Mouse (Mus musculus): ENCODE results near the gene Speer4e. TPM values are rescaled to one million over a fixed set of nuclear protein-coding genes. Genes with fewer than 3 reads are reported as not detected.
"Not testable (repeated sequence)": the region's sequence is repeated elsewhere in the genome, so short reads cannot be mapped to it uniquely, and the experiment has no call there.

The Speer4e gene
- total RNA-seq (2021): not detected

- not testable (repeated sequence) for DNase-seq
Measured at GRCm38 (mm10) chr5:14938329-14938728, at the start of gene Speer4e. Gene Speer4e (minus strand): TSS chr5:14938429.

- not testable (repeated sequence) for DNase-seq
Measured at GRCm38 (mm10) chr5:14986649-14987387, 48.6 kb upstream of the Speer4e start.

GRCm38 (mm10) chr5:14978835-14979234, 40.6 kb upstream of the Speer4e start, which contains the start of gene Gm10354:
Gene Gm10354 (minus strand): TSS chr5:14978935.
- DNase-seq: not testable (repeated sequence)

- not testable (repeated sequence) for DNase-seq
Measured at GRCm38 (mm10) chr5:14977368-14977767, 39.1 kb upstream of the Speer4e start.

GRCm38 (mm10) chr5:14975294-14975693, 37.1 kb upstream of the Speer4e start:
- DNase-seq: not testable (repeated sequence)

- DNase-seq: not testable (repeated sequence)
Measured at GRCm38 (mm10) chr5:14972841-14973240, 34.6 kb upstream of the Speer4e start.

- not testable (repeated sequence) for DNase-seq
Measured at GRCm38 (mm10) chr5:14963821-14964220, 25.6 kb upstream of the Speer4e start.

GRCm38 (mm10) chr5:14961502-14961901, 23.3 kb upstream of the Speer4e start:
- not testable (repeated sequence) for DNase-seq

- not testable (repeated sequence) for DNase-seq
Measured at GRCm38 (mm10) chr5:14955928-14956706, 17.9 kb upstream of the Speer4e start.

- not testable (repeated sequence) for DNase-seq
Measured at GRCm38 (mm10) chr5:14953587-14953986, 15.4 kb upstream of the Speer4e start.

GRCm38 (mm10) chr5:14952749-14953148, 14.5 kb upstream of the Speer4e start:
- DNase-seq: not testable (repeated sequence)

- DNase-seq: not testable (repeated sequence)
Measured at GRCm38 (mm10) chr5:14951822-14952221, 13.6 kb upstream of the Speer4e start.

- peak; percentile 22 for DNase-seq
Measured at GRCm38 (mm10) chr5:14947482-14948198, 9.4 kb upstream of the Speer4e start.

- not testable (repeated sequence) for DNase-seq
Measured at GRCm38 (mm10) chr5:14945524-14945923, 7.3 kb upstream of the Speer4e start.

GRCm38 (mm10) chr5:14941043-14941442, 2.8 kb upstream of the Speer4e start:
- not testable (repeated sequence) for DNase-seq

- DNase-seq: not testable (repeated sequence)
Measured at GRCm38 (mm10) chr5:14933721-14934120, 4.5 kb downstream of the Speer4e start.

GRCm38 (mm10) chr5:14927047-14927446, 11.2 kb downstream of the Speer4e start:
- DNase-seq: not testable (repeated sequence)

- not testable (repeated sequence) for DNase-seq
Measured at GRCm38 (mm10) chr5:14914799-14915198, 23.4 kb downstream of the Speer4e start, which contains the start of gene Gm9758. Gene Gm9758 (minus strand): TSS chr5:14914899.

GRCm38 (mm10) chr5:14914361-14914760, 23.9 kb downstream of the Speer4e start:
- DNase-seq: not testable (repeated sequence)

GRCm38 (mm10) chr5:14903539-14903938, 34.7 kb downstream of the Speer4e start:
- not testable (repeated sequence) for DNase-seq

- DNase-seq: no peak
Measured at GRCm38 (mm10) chr5:14892242-14892641, 46.0 kb downstream of the Speer4e start.

- not testable (repeated sequence) for DNase-seq
Measured at GRCm38 (mm10) chr5:14885291-14885690, 52.9 kb downstream of the Speer4e start.

All from heart, postnatal 4 days (tissue).